Mouse (Mus musculus) kidney, postnatal 0 days (tissue): Measurements from ENCODE around the gene Tapt1. TPM values are rescaled to one million over a fixed set of nuclear protein-coding genes. Genes with fewer than 3 reads are reported as not detected.
A peak's percentile ranks its signal among the peaks of the same experiment; 100 is the strongest.

ENCODE experiments used
- ATAC-seq: fragments of 200-750 bp; cut with Nextera tagmentation; replicated peaks from 2 replicates; pipeline ENCODE4 v1.8.0; 2017; ENCODE audit warnings: low read depth, moderate number of reproducible peaks, moderate TSS enrichment, moderate library complexity; ENCODE audit not compliant: low FRiP score
- DNase-seq: peaks from one replicate; pipeline ENCODE4 v3.0.0-alpha.2; 2016; ENCODE audit warnings: low spot score
- H3K27ac ChIP-seq: fragments of 300-500 bp; sonication (generic); 2 replicates; pipeline ENCODE4 v1.5.1; 2014; ENCODE audit warnings: mild to moderate bottlenecking
- H3K27me3 ChIP-seq: fragments of 300-500 bp; sonication (generic); 2 replicates; pipeline ENCODE4 v1.6.1; 2014; ENCODE audit warnings: low read length, mixed read lengths; ENCODE audit not compliant: insufficient read depth
- H3K36me3 ChIP-seq: fragments of 300-500 bp; sonication (generic); 2 replicates; pipeline ENCODE4 v1.6.1; 2014; ENCODE audit warnings: low read length, mixed read lengths; ENCODE audit not compliant: insufficient read depth
- H3K4me1 ChIP-seq: fragments of 300-500 bp; sonication (generic); replicated peaks from 2 replicates; pipeline ENCODE4 v1.6.1; 2014; ENCODE audit warnings: antibody characterized with exemption, low read length, mixed read lengths; ENCODE audit not compliant: insufficient read depth
- H3K4me2 ChIP-seq: fragments of 300-500 bp; sonication (generic); 2 replicates; pipeline ENCODE4 v1.6.1; 2014; ENCODE audit warnings: mild to moderate bottlenecking, low read length, moderate library complexity, mixed read lengths
- H3K4me3 ChIP-seq: fragments of 300-500 bp; sonication (generic); replicated peaks from 2 replicates; pipeline ENCODE4 v1.5.1; 2014; ENCODE audit warnings: low read depth, low read length
- H3K9ac ChIP-seq: fragments of 300-500 bp; sonication (generic); 2 replicates; pipeline ENCODE4 v1.6.1; 2014; ENCODE audit warnings: low read depth, low read length
- H3K9me3 ChIP-seq: fragments of 300-500 bp; sonication (generic); replicated peaks from 2 replicates; pipeline ENCODE4 v1.6.1; 2016; ENCODE audit warnings: low read length, inconsistent platforms, mixed read lengths
- CTCF ChIP-seq: IDR thresholded peaks from 2 replicates; pipeline ENCODE4 v1.5.1; 2016; ENCODE audit warnings: antibody characterized with exemption, low read depth, mild to moderate bottlenecking, moderate library complexity
- WGBS: fragments of 180-500 bp; shearing (Covaris S2); extraction: QIAGEN DNeasy Blood & Tissue Kit; methylation state at CpG from one replicate; pipeline ENCODE4 v1.1.7; 2014; 5-methylcytosine and 5-hydroxymethylcytosine counted together
- polyA plus RNA-seq: library from polyadenylated mRNA; unstranded; fragments of >200 nt; fragmentation: Nextera tagmentation; extraction: Ambion mirVana; gene quantifications from 2 replicates; pipeline ENCODE4 v1.2.1, GENCODE M21; 2015

Tapt1 gene
- polyA plus RNA-seq, 1 experiment from 2014 or later, result 27.4 TPM

- Histone ChIP-seq H3K4me1 (no peaks in the 10 kb centered on the region), H3K27ac (no peak overlapping the region), H3K9ac (no peak overlapping the region), H3K4me2 (no peak overlapping the region), H3K27me3 (no peaks in the 10 kb centered on the region), H3K4me3 (no peak overlapping the region), H3K36me3 (no peaks in the 10 kb centered on the region), H3K9me3 (no peaks in the 10 kb centered on the region)
- TF ChIP-seq CTCF, result no peak
- WGBS, result 94% methylated on average over 3 of the region's 3 CpGs
- ATAC-seq (no peak), DNase-seq (no peak)
Observed at GRCm38 (mm10) chr5:44158458-44158857, 68.0 kb downstream of the Tapt1 start.

GRCm38 (mm10) chr5:44157760-44158159 lies 68.7 kb downstream of the Tapt1 start:
- H3K9ac ChIP-seq, result no peak overlapping the region

GRCm38 (mm10) chr5:44153050-44153449 lies 73.4 kb downstream of the Tapt1 start:
- peak; percentile 70 for DNase-seq
- H3K4me1 ChIP-seq, result no peaks in the 10 kb centered on the region
- ATAC-seq, result no peak
- no peaks in the 10 kb centered on the region for H3K9me3 ChIP-seq
- no peak overlapping the region for H3K9ac ChIP-seq
- no peaks in the 10 kb centered on the region for H3K36me3 ChIP-seq
- TF ChIP-seq CTCF, result no peak
- no peaks in the 10 kb centered on the region for H3K27me3 ChIP-seq
- H3K4me3 ChIP-seq, result no peak overlapping the region
- WGBS, result 32% methylated on average over 1 of the region's 1 CpGs
- H3K27ac ChIP-seq, result no peak overlapping the region
- no peak overlapping the region for H3K4me2 ChIP-seq

More at GRCm38 (mm10) chr5:44157760-44158159, 68.7 kb downstream of the Tapt1 start:
- H3K4me2 ChIP-seq, result no peak overlapping the region
- DNase-seq, result no peak
- no peaks in the 10 kb centered on the region for H3K4me1 ChIP-seq
- ATAC-seq, result no peak
- H3K36me3 ChIP-seq, result no peaks in the 10 kb centered on the region
- H3K4me3 ChIP-seq, result no peak overlapping the region
- WGBS, result 68% methylated on average over 6 of the region's 6 CpGs
- no peaks in the 10 kb centered on the region for H3K9me3 ChIP-seq
- no peaks in the 10 kb centered on the region for H3K27me3 ChIP-seq
- no peak overlapping the region for H3K27ac ChIP-seq
- no peak for TF ChIP-seq CTCF

- Histone ChIP-seq H3K9ac (no peak overlapping the region), H3K4me1 (no peaks in the 10 kb centered on the region), H3K27me3 (no peaks in the 10 kb centered on the region), H3K36me3 (no peaks in the 10 kb centered on the region), H3K4me2 (no peak overlapping the region), H3K27ac (peak overlapping the region; percentile 6; the same call in 1 of the 2 replicates), H3K4me3 (no peak overlapping the region), H3K9me3 (no peaks in the 10 kb centered on the region)
- ATAC-seq, result no peak; the same call in 1 of the 2 replicates
- 57% methylated on average over 4 of the region's 4 CpGs for WGBS
- DNase-seq, result peak; percentile 72
- 0 out of 2 replicates have a peak, but pooled peaks have one; percentile 16 for TF ChIP-seq CTCF
Observed at GRCm38 (mm10) chr5:44151327-44152051, 74.9 kb downstream of the Tapt1 start.

GRCm38 (mm10) chr5:44147732-44148131 lies 78.7 kb downstream of the Tapt1 start:
- no peak for ATAC-seq
- Histone ChIP-seq H3K27me3 (no peaks in the 10 kb centered on the region), H3K27ac (no peak overlapping the region), H3K36me3 (no peaks in the 10 kb centered on the region), H3K4me3 (no peak overlapping the region), H3K4me1 (no peaks in the 10 kb centered on the region), H3K4me2 (no peak overlapping the region), H3K9ac (no peak overlapping the region), H3K9me3 (no peaks in the 10 kb centered on the region)
- WGBS, result 88% methylated on average over 3 of the region's 3 CpGs
- DNase-seq, result no peak
- no peak for TF ChIP-seq CTCF

- no peak for ATAC-seq
Observed at GRCm38 (mm10) chr5:44146437-44147332, 79.7 kb downstream of the Tapt1 start.

More at GRCm38 (mm10) chr5:44146437-44147332, 79.7 kb downstream of the Tapt1 start:
- H3K27me3 ChIP-seq, result no peaks in the 10 kb centered on the region
- H3K4me2 ChIP-seq, result no peak overlapping the region
- no peak for DNase-seq
- no peak for TF ChIP-seq CTCF
- H3K4me3 ChIP-seq, result no peak overlapping the region
- H3K4me1 ChIP-seq, result no peaks in the 10 kb centered on the region
- no peaks in the 10 kb centered on the region for H3K36me3 ChIP-seq
- no peaks in the 10 kb centered on the region for H3K9me3 ChIP-seq
- no peak overlapping the region for H3K27ac ChIP-seq
- H3K9ac ChIP-seq, result no peak overlapping the region
- 76% methylated on average over 6 of the region's 6 CpGs for WGBS
